Mouse (Mus musculus): ENCODE data around the gene Arhgap10. TPM values are rescaled to one million over a fixed set of nuclear protein-coding genes. Genes with fewer than 3 reads are reported as not detected.

Gene Arhgap10
- polyA plus RNA-seq, 1 experiment from 2014 or later, result 39.1 TPM

DNA sequence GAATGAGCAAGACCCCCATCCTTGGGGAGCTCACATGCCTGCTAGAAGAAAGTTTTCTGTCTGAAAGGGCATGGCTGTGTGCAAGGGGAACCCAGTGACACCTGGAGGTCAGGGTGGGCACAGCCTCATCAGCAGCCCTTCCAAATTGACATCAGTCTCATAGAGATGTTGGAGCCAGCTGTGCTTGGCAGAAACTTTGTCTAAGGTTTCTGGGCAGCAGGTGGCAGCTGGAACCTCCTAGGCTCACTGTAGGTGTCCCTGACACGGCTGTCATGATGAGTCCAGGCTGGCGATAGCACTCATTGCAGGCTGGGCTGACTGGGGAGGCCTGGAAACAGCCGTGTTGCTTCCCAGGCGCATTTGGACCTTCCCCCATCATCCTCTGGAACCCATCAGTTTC, 294.6 kb downstream of the Arhgap10 start:
- WGBS, result 73% methylated on average over 4 of the region's 4 CpGs
- no peaks in the 10 kb centered on the region for H3K4me1 ChIP-seq
- H3K4me3 ChIP-seq, result no peak overlapping the region
- H3K36me3 ChIP-seq, result no peaks in the 10 kb centered on the region
- no peak overlapping the region for H3K27ac ChIP-seq
- DNase-seq (ENCODE audit: low spot score), result no peak
- no peaks in the 10 kb centered on the region for H3K27me3 ChIP-seq (ENCODE audit: low read depth, poor library complexity, severe bottlenecking)
- no peaks in the 10 kb centered on the region for H3K9me3 ChIP-seq (replicated peaks)

DNA sequence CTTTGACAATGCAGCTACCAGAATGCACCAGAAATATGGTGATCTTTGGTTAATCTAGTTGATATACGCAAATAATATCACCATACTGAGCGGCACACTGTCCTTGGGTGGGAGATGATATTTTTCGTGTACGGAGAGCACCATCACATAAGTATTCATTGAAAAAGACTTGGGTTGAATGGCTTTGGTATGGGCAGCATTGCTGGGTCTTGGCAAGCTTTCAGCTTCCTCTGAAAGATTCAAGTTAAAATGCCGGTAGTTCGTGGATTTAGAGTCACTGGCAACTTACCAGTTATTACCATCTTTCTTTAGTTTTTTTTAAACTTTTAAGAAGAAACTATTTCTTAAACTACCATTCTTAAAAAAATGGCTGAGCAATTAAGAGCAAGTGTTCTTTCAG, 302.6 kb downstream of the Arhgap10 start:
- Histone ChIP-seq H3K4me3 (no peak overlapping the region), H3K9me3 (replicated peaks) (no peaks in the 10 kb centered on the region), H3K4me1 (no peaks in the 10 kb centered on the region), H3K27me3 (ENCODE audit: low read depth, poor library complexity, severe bottlenecking) (no peaks in the 10 kb centered on the region), H3K27ac (no peak overlapping the region), H3K36me3 (no peaks in the 10 kb centered on the region)
- 96% methylated on average over 6 of the region's 6 CpGs for WGBS
- DNase-seq (ENCODE audit: low spot score), result no peak

DNA sequence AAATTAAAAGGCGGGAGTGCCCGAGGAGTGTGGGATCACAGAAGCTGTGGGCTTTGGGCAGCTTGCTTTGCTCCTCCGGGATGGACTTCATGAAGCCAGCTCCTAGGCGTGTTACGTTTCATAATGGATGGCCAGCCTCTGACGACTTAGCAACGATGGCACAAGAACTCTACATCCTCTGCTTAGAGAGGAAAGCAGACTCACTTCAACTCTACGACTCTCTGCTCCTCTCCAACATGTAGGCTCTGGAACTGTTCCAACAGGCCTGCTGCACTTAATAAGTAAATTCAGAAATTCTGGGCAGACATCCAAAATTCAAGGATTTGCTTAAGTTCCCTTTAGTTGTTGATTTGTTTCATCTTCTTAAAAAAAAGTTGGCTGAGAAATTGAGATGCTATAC, 303.1 kb downstream of the Arhgap10 start:
- Histone ChIP-seq H3K27me3 (ENCODE audit: low read depth, poor library complexity, severe bottlenecking) (no peaks in the 10 kb centered on the region), H3K4me1 (no peaks in the 10 kb centered on the region), H3K9me3 (replicated peaks) (no peaks in the 10 kb centered on the region), H3K4me3 (no peak overlapping the region), H3K36me3 (no peaks in the 10 kb centered on the region), H3K27ac (no peak overlapping the region)
- no peak for DNase-seq (ENCODE audit: low spot score)
- WGBS, result 88% methylated on average over 8 of the region's 8 CpGs

DNA sequence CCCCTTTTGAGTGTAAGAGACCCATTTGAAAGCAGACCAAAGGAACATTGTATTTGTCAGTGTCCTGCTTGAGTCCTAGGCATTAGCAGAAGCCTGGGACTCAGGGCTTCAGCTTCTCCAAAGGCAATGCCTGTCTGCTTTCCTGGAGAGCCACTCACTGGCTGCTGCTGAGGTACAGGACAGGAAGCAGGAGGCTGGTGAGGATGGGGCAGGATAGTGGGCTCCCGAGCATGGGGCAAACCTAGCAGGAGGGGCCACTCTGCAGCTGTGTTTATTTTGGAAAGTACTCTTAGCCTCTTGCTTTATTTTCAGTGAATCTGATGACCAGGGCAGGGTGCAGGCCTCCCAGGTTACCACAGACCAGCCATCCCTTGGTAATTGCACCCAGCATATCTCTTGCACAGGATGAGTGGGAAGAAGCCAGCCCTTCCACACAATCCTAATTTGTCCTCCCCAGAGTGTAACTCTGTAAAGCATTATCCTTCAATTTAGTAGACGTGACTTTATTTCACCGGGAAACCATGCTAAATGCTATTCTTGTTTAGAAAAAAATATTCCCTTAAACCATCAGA, 303.8 kb downstream of the Arhgap10 start:
- no peak for DNase-seq (ENCODE audit: low spot score)
- Histone ChIP-seq H3K9me3 (replicated peaks) (no peaks in the 10 kb centered on the region), H3K27me3 (ENCODE audit: low read depth, poor library complexity, severe bottlenecking) (no peaks in the 10 kb centered on the region), H3K27ac (no peak overlapping the region), H3K4me3 (no peak overlapping the region), H3K4me1 (no peaks in the 10 kb centered on the region), H3K36me3 (no peaks in the 10 kb centered on the region)
- WGBS, result 74% methylated on average over 3 of the region's 3 CpGs

DNA sequence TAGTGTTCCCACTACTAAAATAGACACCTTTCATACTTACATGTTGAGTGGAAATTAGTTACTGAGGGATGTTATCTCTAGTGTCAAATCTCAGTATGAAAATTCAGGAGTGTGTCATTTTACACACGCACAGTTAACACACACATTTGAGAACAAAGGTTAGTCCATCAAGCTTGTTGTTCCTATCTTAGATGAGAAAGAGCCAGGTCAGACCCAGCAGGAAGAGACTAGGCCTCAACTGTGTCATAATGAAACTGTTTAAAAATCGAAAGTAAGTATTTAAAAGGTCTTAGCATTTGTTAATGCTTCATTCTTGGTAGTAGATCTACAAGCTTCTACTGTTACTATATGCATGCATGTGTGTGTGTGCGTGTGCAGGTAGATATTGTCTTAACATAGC, 308.5 kb downstream of the Arhgap10 start:
- H3K27me3 ChIP-seq (ENCODE audit: low read depth, poor library complexity, severe bottlenecking), result no peaks in the 10 kb centered on the region
- H3K4me1 ChIP-seq, result no peaks in the 10 kb centered on the region
- H3K27ac ChIP-seq, result no peak overlapping the region
- no peak overlapping the region for H3K4me3 ChIP-seq
- DNase-seq (ENCODE audit: low spot score), result no peak
- H3K36me3 ChIP-seq, result no peaks in the 10 kb centered on the region
- H3K9me3 ChIP-seq (replicated peaks), result no peaks in the 10 kb centered on the region
- 96% methylated on average over 3 of the region's 3 CpGs for WGBS

Other genes starting within 250 kb of the Arhgap10 start
- 20.7 and 22.8 TPM in 2 replicates for gene Prmt9, start 31.4 kb upstream of the Arhgap10 start, polyA plus RNA-seq (2016; fragmentation: Nextera tagmentation; extraction: Ambion mirVana)
- 32.7 and 34.5 TPM in 2 replicates for gene Tmem184c, start 92.7 kb upstream of the Arhgap10 start, polyA plus RNA-seq (2016; fragmentation: Nextera tagmentation; extraction: Ambion mirVana)
- 49.3 and 68.9 TPM in 2 replicates for gene Ednra, start 206.5 kb upstream of the Arhgap10 start, polyA plus RNA-seq (2016; fragmentation: Nextera tagmentation; extraction: Ambion mirVana)